Mouse (Mus musculus): ENCODE measurements at regions not wholly inside any gene's neighbourhood (a gene's known extent, or its start where the extent isn't known, plus 50 kb on each side); places are given as distances from the start of the nearest gene placed in this dataset.

DNA sequence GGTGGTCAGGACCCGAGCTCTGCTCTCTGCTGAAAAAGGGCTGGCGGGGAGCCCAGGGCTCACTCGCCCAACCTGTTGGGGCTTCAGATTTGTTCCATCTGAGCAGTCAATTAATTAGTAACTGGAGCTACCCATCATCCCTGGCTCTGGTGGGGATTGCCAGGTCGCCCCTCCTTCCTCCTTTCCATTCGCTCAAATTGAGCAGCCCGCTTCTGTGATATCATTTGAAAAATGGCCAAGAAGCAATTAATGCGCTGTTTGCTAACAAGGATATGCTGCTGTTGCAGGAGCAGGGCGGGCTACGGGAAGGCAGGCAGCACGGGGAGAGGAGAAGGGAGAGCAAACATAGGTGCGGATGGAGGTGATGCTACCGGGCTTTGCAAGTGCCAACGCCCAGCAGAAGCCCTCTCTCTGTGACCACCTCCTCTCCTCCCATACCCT, 76.3 kb upstream of the Pitx1 start:
- TF ChIP-seq CTCF (IDR thresholded peaks at IDR 0.05; ENCODE audit: control insufficient read depth, insufficient read depth, insufficient replicate concordance, low read depth, low read length) (no peak), POLR2A (IDR thresholded peaks at IDR 0.05; ENCODE audit: control insufficient read depth, low read depth, low read length) (no peak)

All from testis, adult 2 months (tissue).